Mouse (Mus musculus) left cerebral cortex, adult 11 months (tissue): ENCODE data around the gene Rab40b.
"Not testable (repeated sequence)": the region's sequence is repeated elsewhere in the genome, so short reads cannot be mapped to it uniquely, and the experiment has no call there.

Experiments used
- DNase-seq: peaks from one replicate; pipeline ENCODE4 v3.0.0; 2022; ENCODE audit warnings: low spot score

The Rab40b gene

GRCm38 (mm10) chr11:121368731-121369130 is 19.3 kb downstream of the Rab40b start:
- no peak for DNase-seq

GRCm38 (mm10) chr11:121367170-121367707 is 20.8 kb downstream of the Rab40b start:
- DNase-seq: no peak

GRCm38 (mm10) chr11:121362212-121362611 is 25.8 kb downstream of the Rab40b start:
- no peak for DNase-seq

GRCm38 (mm10) chr11:121354091-121354707 is 33.9 kb downstream of the Rab40b start, which contains the start of gene Wdr45b:
TSS of gene Wdr45b (minus strand) at chr11:121354445.
- DNase-seq: peak; percentile 93

GRCm38 (mm10) chr11:121353326-121354090 is 34.5 kb downstream of the Rab40b start:
- DNase-seq: no peak

GRCm38 (mm10) chr11:121348727-121349126 is 39.3 kb downstream of the Rab40b start:
- DNase-seq: not testable (repeated sequence)

- no peak for DNase-seq
Observed at GRCm38 (mm10) chr11:121348166-121348565, 39.9 kb downstream of the Rab40b start.

- no peak for DNase-seq
Observed at GRCm38 (mm10) chr11:121347036-121347435, 41.0 kb downstream of the Rab40b start.

- DNase-seq: not testable (repeated sequence)
Observed at GRCm38 (mm10) chr11:121342423-121342822, 45.6 kb downstream of the Rab40b start.

GRCm38 (mm10) chr11:121340287-121340686 is 47.8 kb downstream of the Rab40b start:
- DNase-seq: no peak

- no peak for DNase-seq
Observed at GRCm38 (mm10) chr11:121339647-121340046, 48.4 kb downstream of the Rab40b start.

GRCm38 (mm10) chr11:121331641-121332040 is 56.4 kb downstream of the Rab40b start:
- DNase-seq: no peak

- no peak for DNase-seq
Observed at GRCm38 (mm10) chr11:121328619-121329018, 59.4 kb downstream of the Rab40b start.

- no peak for DNase-seq
Observed at GRCm38 (mm10) chr11:121328206-121328605, 59.8 kb downstream of the Rab40b start.

- DNase-seq: no peak
Observed at GRCm38 (mm10) chr11:121326681-121327080, 61.4 kb downstream of the Rab40b start.

- no peak for DNase-seq
Observed at GRCm38 (mm10) chr11:121326034-121326433, 62.0 kb downstream of the Rab40b start.

- not testable (repeated sequence) for DNase-seq
Observed at GRCm38 (mm10) chr11:121307712-121308111, 80.3 kb downstream of the Rab40b start.

GRCm38 (mm10) chr11:121306608-121307007 is 81.4 kb downstream of the Rab40b start:
- DNase-seq: no peak
